In the genomic region with DNA sequence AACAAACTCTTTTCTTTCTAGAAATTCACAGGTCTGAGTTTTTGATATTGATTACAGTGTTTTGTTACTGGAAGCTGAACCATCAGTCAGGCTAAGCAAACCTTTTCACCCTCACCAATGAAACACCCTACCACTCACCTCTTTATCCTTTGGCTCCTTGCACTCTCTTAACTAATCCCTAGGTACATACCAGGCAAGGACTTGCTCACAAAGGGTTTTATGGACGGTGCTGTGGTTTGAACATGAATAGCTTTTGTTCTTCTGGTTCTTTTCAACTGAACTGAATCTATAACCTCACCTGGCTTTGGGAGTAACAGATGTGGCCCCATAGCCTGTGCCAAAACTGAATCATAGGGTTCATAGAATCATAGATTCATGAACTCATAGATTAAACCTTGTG, we compare ENCODE assay signal across 23 mouse cellular contexts.
DNase-seq lines count a peak whose midpoint lies in the region; ATAC-seq lines count a peak whose summit lies in the region.
"Had no signal": no experiment of that assay in that cellular context is flagged by ENCODE, and none has a peak within 500 bp of the region (broad histone marks: within the 10 kb centered on the region; RNA-seq: fewer than 3 reads in every experiment).

No protein-coding gene starts in this region.

- 59% methylated on average over 1 of the region's 1 CpGs for WGBS in stomach, embryonic 14.5 days
- 47% methylated on average over 1 of the region's 1 CpGs for WGBS in stomach, embryonic 16.5 days

- no peaks in the 10 kb centered on the region for H3K36me3 ChIP-seq in stomach, embryonic 14.5 days (ENCODE audit: control insufficient read depth, insufficient read depth, low read length)
- no peaks in the 10 kb centered on the region for H3K36me3 ChIP-seq in stomach, embryonic 16.5 days (ENCODE audit: control insufficient read depth, insufficient read depth, low read length)
- H3K36me3 ChIP-seq: embryonic facial prominence, embryonic 10.5 days; embryonic facial prominence, embryonic 12.5 days; forebrain, embryonic 15.5 days; G1E had no signal

- H3K27me3 ChIP-seq in stomach, embryonic 14.5 days (ENCODE audit: control insufficient read depth, insufficient read depth, low read length): no peaks in the 10 kb centered on the region
- H3K27me3 ChIP-seq in stomach, embryonic 16.5 days (ENCODE audit: control insufficient read depth, insufficient read depth, low read length): no peaks in the 10 kb centered on the region
- H3K27me3 ChIP-seq: CH12.LX; embryonic facial prominence, embryonic 12.5 days; forebrain, embryonic 13.5 days; forebrain, embryonic 15.5 days; Patski had no signal

- no peak overlapping the region for H3K4me2 ChIP-seq in stomach, embryonic 14.5 days (replicated peaks; ENCODE audit: low read depth, low read length)
- H3K4me2 ChIP-seq in stomach, embryonic 16.5 days (ENCODE audit: low read depth, low read length): no peak overlapping the region
- H3K4me2 ChIP-seq: embryonic facial prominence, embryonic 12.5 days; forebrain, embryonic 13.5 days; forebrain, embryonic 15.5 days had no signal

- no peak overlapping the region for H3K27ac ChIP-seq in stomach, embryonic 14.5 days (ENCODE audit: low read length)
- H3K27ac ChIP-seq in stomach, embryonic 16.5 days (ENCODE audit: low read length): peak overlapping the region; percentile 55; the same call in 1 of the 2 replicates
- H3K27ac ChIP-seq: embryonic facial prominence, embryonic 10.5 days; embryonic facial prominence, embryonic 12.5 days; forebrain, embryonic 13.5 days; forebrain, embryonic 15.5 days had no signal

- H3K9me3 ChIP-seq in stomach, embryonic 14.5 days (ENCODE audit: control insufficient read depth, low read depth, low read length): no peaks in the 10 kb centered on the region
- H3K9me3 ChIP-seq in stomach, embryonic 16.5 days (replicated peaks; ENCODE audit: control insufficient read depth, low read length): no peaks in the 10 kb centered on the region
- H3K9me3 ChIP-seq: embryonic facial prominence, embryonic 10.5 days; embryonic facial prominence, embryonic 12.5 days; forebrain, embryonic 13.5 days; forebrain, embryonic 15.5 days had no signal

- no peak overlapping the region for H3K4me3 ChIP-seq in stomach, embryonic 14.5 days (ENCODE audit: low read depth, low read length)
- no peak overlapping the region for H3K4me3 ChIP-seq in stomach, embryonic 16.5 days (replicated peaks; ENCODE audit: low read length)
- H3K4me3 ChIP-seq: embryonic facial prominence, embryonic 10.5 days; embryonic facial prominence, embryonic 12.5 days; forebrain, embryonic 13.5 days; forebrain, embryonic 15.5 days had no signal

- peak; percentile 18 for DNase-seq in yolk sac, embryonic 10.5 days (ENCODE audit: low spot score)
- no peak for DNase-seq in kidney, adult 9 months
- DNase-seq: adrenal gland, adult 8-10 months; adrenal gland, postnatal 14 days; adrenal gland, postnatal 36 days; B cell, adult 2 months; cerebellum, adult 11-12 months; cerebellum, adult 2 months; cerebellum, adult 9-10 months; cerebellum, postnatal 10 days; cerebellum, postnatal 25 days had no signal

- ATAC-seq in stomach, embryonic 14.5 days (ENCODE audit: insufficient number of reproducible peaks, insufficient read depth, low FRiP score, low read depth): peak; percentile 75
- ATAC-seq in stomach, embryonic 16.5 days (ENCODE audit: insufficient read depth, low FRiP score): peak; percentile 56; the same call in 1 of the 2 replicates
- ATAC-seq in megakaryocyte progenitor cell, adult 5-6 weeks (replicated peaks; ENCODE audit: poor library complexity): no peak
- ATAC-seq: activated CD4-positive, CD25-positive, alpha-beta regulatory T cell, adult 4 months; CD4-positive, CD25-positive, alpha-beta regulatory T cell, adult 4 months; forebrain, embryonic 13.5 days; forebrain, embryonic 15.5 days; Patski had no signal

- no peak overlapping the region for H3K9ac ChIP-seq in stomach, embryonic 14.5 days (replicated peaks; ENCODE audit: low read depth, low read length)
- no peak overlapping the region for H3K9ac ChIP-seq in stomach, embryonic 16.5 days (ENCODE audit: low read length)
- H3K9ac ChIP-seq: embryonic facial prominence, embryonic 12.5 days; forebrain, embryonic 13.5 days; forebrain, embryonic 15.5 days had no signal

- H3K4me1 ChIP-seq in stomach, embryonic 14.5 days (ENCODE audit: control insufficient read depth, insufficient read depth, low read length): no peaks in the 10 kb centered on the region
- H3K4me1 ChIP-seq in stomach, embryonic 16.5 days (ENCODE audit: control insufficient read depth, insufficient read depth, low read length): no peaks in the 10 kb centered on the region
- H3K4me1 ChIP-seq: embryonic facial prominence, embryonic 12.5 days; forebrain, embryonic 13.5 days; forebrain, embryonic 15.5 days had no signal
